Mouse (Mus musculus): ENCODE measurements around the gene Man2b1.

- TF ChIP-seq CTCF (IDR thresholded peaks at IDR 0.05; ENCODE audit: borderline replicate concordance, insufficient read depth, low read depth, low read length): no peak
- TF ChIP-seq POLR2A (IDR thresholded peaks at IDR 0.05; ENCODE audit: borderline replicate concordance, insufficient read depth, low read length): no peak
Measured at GRCm38 (mm10) chr8:85074167-85074566, 8.9 kb upstream of the Man2b1 start.

All from cerebellum, adult 2 months (tissue).